Mouse (Mus musculus) layer of hippocampus, postnatal 36 days (tissue): ENCODE measurements at regions not wholly inside any gene's neighbourhood (a gene's known extent, or its start where the extent isn't known, plus 50 kb on each side); places are given as distances from the start of the nearest gene placed in this dataset.

Source experiments
- DNase-seq, 2 experiments: peaks; one replicate each; pipeline ENCODE4 v3.0.0; 2022

DNA sequence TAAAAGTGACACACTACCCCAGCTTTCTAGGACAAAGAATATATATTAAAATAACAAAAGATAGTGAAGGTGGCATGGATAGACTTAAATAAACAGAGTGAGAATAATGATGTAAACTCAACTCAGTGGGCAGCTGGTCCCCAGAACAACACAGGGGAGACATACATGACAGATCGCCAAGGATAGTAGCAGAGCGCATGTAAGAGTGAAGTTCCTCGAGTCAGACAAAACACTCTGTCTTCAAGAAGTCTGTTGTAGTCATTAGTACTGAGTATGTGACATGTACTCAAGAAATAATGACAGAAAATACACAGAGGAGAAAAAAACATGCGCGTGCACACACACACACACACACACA is 74.8 kb upstream of the Stxbp5l start:
- DNase-seq, result no peak

GRCm38 (mm10) chr16:37458592-37459532 is 74.1 kb upstream of the Stxbp5l start:
- DNase-seq, result no peak

- no peak for DNase-seq
Observed at GRCm38 (mm10) chr16:37455971-37456370, 71.2 kb upstream of the Stxbp5l start.

DNA sequence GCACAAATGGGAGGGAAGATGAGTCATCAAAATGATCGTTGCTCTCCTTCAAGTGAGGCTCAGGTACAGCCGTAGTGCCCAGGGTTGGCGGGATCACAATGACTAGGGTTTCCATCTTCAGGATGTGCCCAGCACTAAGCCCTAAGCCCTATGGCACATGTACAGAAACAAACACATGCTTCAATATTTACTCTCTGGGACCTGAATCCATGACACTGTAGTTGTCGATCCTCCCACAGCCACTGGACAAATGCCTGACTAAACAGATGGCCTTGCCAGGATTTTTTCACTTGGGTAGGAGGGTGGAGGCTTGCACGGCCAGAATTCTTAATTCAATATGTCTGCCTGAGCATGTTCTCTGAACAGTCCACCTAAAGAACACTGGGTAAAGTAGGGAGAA is 65.1 kb upstream of the Stxbp5l start:
- DNase-seq, result peak in 1 of 2 experiments; percentile 45

GRCm38 (mm10) chr16:37445756-37446155 is 61.0 kb upstream of the Stxbp5l start:
- DNase-seq, result no peak

DNA sequence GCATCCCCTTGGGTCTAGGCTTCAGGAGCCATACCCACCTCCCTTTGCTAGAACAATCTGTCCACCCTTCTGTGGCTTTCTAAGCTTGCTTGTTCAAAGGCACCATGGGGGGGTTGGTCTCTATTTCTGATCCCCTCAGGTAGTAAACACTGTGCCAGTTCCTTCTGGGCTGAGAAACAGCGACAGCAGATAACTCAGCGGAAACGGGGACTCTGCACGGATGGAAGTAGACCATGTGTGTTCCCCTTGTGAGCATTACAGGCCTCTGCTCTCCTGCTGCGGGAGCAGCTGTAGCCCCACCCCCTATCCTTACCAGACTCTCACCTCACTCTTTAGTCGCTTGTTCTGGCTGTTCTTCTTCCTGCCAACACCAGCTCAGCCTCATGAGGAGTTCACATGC is 58.2 kb upstream of the Stxbp5l start:
- peak in 1 of 2 experiments; percentile 23 for DNase-seq

GRCm38 (mm10) chr16:37442481-37442880 is 57.7 kb upstream of the Stxbp5l start:
- peak; percentile 29 to 38 for DNase-seq

DNA sequence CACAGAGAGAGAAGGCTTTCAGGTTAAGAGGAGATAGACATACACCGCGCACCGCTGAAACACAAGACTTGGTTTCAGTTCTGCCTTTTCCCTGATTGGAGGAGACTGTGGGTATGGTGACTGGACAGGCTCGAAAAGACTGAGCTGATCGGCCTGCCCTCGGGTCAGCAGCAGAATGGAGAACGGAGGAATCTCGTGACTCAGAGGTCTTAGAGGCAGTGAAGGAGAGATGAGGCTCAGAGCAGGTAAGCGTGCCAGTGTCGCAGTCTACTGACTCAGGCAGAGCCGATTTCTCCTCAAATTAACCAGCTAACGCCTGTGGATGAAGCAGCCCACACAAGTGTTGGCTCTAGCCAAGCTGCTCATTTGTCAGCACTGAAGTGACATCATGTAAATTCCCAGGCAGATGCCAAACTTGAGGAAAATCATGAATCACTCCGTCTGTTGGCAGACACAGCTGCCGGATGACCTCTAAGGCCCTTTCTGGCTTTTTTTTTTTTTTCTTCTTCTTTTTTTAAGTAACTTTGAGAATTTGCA is 55.9 kb upstream of the Stxbp5l start:
- DNase-seq, result peak in 1 of 2 experiments; percentile 31
